Mouse (Mus musculus): ENCODE data around the gene Syt9. TPM values are rescaled to one million over a fixed set of nuclear protein-coding genes. Genes with fewer than 3 reads are reported as not detected.

Syt9 gene
- polyA plus RNA-seq, 1 experiment, result 20.6 TPM

DNA sequence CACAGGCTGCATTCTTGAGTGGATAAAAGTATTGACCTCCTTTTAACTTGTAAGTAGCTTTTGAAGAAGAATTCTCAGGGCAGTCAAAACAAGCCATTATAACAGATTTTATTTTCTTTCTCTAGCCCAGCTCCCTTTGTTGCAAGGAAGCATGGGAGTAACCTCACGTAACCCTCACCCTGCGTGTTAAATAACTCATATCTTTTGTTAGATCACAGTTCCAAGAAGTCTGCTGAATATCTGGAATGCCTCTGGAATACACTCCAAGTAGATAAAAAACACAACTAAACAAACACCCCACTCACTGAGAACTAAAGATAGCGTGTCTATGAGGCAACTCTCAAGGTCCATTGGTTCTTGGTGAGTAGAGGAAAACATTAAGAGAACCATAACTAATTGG lies 203.7 kb downstream of the Syt9 start:
- H3K4me1 ChIP-seq (ENCODE audit: control insufficient read depth, insufficient read depth, low read length), result no peaks in the 10 kb centered on the region
- no peak overlapping the region for H3K27ac ChIP-seq (ENCODE audit: insufficient read depth, low read length)
- TF ChIP-seq EP300 (IDR thresholded peaks at IDR 0.05; ENCODE audit: insufficient read depth, low read depth, low read length) (no peak), CTCF (IDR thresholded peaks at IDR 0.05; ENCODE audit: low read depth, low read length) (no peak), POLR2A (IDR thresholded peaks at IDR 0.05; ENCODE audit: insufficient read depth, low read length) (no peak)
- H3K9me3 ChIP-seq (replicated peaks; ENCODE audit: control insufficient read depth, insufficient read depth, low read length, poor library complexity, severe bottlenecking), result no peaks in the 10 kb centered on the region; the same call in 1 of the 2 replicates
- no peak overlapping the region for H3K9ac ChIP-seq (ENCODE audit: low read depth, poor library complexity, severe bottlenecking)
- H3K36me3 ChIP-seq (ENCODE audit: control insufficient read depth, insufficient read depth, low read length, poor library complexity, severe bottlenecking), result no peaks in the 10 kb centered on the region
- H3K27me3 ChIP-seq (ENCODE audit: control insufficient read depth, insufficient read depth, low read length, poor library complexity, severe bottlenecking), result no peaks in the 10 kb centered on the region
- H3K4me3 ChIP-seq (ENCODE audit: low read depth, low read length), result no peak overlapping the region

DNA sequence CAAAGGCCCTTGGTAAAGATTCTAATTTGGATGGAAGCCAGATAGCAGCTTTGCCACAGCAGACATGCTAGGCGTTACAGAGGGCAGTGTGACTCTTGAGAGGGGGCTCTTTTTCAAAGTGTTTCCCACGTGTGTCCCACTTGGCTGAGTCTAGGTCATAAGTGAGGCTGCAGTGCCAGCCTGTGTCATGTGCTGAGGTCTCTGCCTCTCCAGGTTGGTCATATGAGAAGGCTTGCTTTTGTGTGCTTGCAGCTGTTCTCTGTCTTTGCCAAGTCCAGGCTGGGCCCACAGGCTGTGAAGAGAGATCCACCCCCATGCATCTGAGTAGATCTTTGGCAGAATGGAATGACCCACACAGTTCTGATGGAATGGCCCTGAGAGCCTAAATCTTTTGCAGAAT lies 222.1 kb downstream of the Syt9 start:
- Histone ChIP-seq H3K27ac (ENCODE audit: insufficient read depth, low read length) (no peak overlapping the region), H3K27me3 (ENCODE audit: control insufficient read depth, insufficient read depth, low read length, poor library complexity, severe bottlenecking) (no peaks in the 10 kb centered on the region), H3K4me3 (ENCODE audit: low read depth, low read length) (no peak overlapping the region), H3K9ac (ENCODE audit: low read depth, poor library complexity, severe bottlenecking) (no peak overlapping the region), H3K4me1 (ENCODE audit: control insufficient read depth, insufficient read depth, low read length) (no peaks in the 10 kb centered on the region), H3K36me3 (ENCODE audit: control insufficient read depth, insufficient read depth, low read length, poor library complexity, severe bottlenecking) (no peaks in the 10 kb centered on the region), H3K9me3 (replicated peaks; ENCODE audit: control insufficient read depth, insufficient read depth, low read length, poor library complexity, severe bottlenecking) (no peaks in the 10 kb centered on the region)
- no peak for TF ChIP-seq CTCF (IDR thresholded peaks at IDR 0.05; ENCODE audit: low read depth, low read length)

DNA sequence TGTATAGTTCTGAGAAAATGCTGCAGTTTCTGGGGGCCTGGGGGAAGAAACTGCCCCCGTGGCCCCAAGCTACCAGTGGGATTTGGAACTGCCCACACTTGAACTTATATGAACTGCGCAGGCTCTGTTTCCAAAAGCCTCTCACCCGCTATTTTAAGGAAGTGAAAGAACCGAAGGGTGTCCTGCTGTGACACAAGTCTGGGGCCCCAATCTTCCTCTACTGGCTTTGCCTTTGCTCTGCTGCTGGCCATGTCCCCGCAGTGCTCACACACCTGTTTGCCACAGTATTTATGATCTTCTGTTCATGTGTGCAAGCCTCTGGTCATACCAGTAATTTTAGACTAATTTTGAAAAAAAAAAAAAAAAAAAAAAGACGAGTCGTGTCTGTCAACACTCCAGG lies 223.4 kb downstream of the Syt9 start:
- peak overlapping the region; percentile 15 for H3K9ac ChIP-seq (ENCODE audit: low read depth, poor library complexity, severe bottlenecking)
- H3K27ac ChIP-seq (ENCODE audit: insufficient read depth, low read length), result peak overlapping the region; percentile 87
- H3K27me3 ChIP-seq (ENCODE audit: control insufficient read depth, insufficient read depth, low read length, poor library complexity, severe bottlenecking), result no peaks in the 10 kb centered on the region
- H3K36me3 ChIP-seq (ENCODE audit: control insufficient read depth, insufficient read depth, low read length, poor library complexity, severe bottlenecking), result no peaks in the 10 kb centered on the region
- no peaks in the 10 kb centered on the region for H3K4me1 ChIP-seq (ENCODE audit: control insufficient read depth, insufficient read depth, low read length)
- no peaks in the 10 kb centered on the region for H3K9me3 ChIP-seq (replicated peaks; ENCODE audit: control insufficient read depth, insufficient read depth, low read length, poor library complexity, severe bottlenecking)
- TF ChIP-seq CTCF (IDR thresholded peaks at IDR 0.05; ENCODE audit: low read depth, low read length) (no peak), EP300 (IDR thresholded peaks at IDR 0.05; ENCODE audit: insufficient read depth, low read depth, low read length) (no peak), POLR2A (IDR thresholded peaks at IDR 0.05; ENCODE audit: insufficient read depth, low read length) (no peak)
- peak overlapping the region; percentile 66 for H3K4me3 ChIP-seq (ENCODE audit: low read depth, low read length)

DNA sequence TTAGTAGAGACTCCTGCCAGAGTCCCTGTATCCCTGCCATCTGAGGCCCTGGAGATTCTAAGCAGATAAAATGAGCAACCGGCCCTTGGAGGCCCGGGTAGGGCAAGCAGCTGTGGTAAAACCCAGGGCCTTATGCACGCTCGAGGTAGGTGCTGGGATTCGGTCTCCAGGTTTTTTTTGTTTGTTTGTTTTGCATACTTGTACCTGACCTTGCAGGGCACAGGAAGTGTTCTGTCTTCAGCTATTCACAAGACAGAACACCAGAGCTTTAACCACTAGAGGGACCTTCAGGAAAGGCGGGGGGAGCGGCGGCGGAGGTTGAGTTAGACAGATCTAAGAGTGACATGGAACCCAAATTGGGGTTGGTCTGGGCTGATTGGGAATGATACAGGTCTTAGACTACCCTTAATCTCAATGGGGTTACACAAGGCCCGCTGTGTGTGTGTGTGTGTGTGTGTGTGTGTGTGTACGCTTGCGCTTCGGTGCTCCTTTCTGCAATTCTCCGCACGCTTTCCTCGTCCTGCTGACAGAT lies 223.9 kb downstream of the Syt9 start:
- Histone ChIP-seq H3K27me3 (ENCODE audit: control insufficient read depth, insufficient read depth, low read length, poor library complexity, severe bottlenecking) (no peaks in the 10 kb centered on the region), H3K27ac (ENCODE audit: insufficient read depth, low read length) (peak overlapping the region; percentile 87), H3K36me3 (ENCODE audit: control insufficient read depth, insufficient read depth, low read length, poor library complexity, severe bottlenecking) (no peaks in the 10 kb centered on the region), H3K9me3 (replicated peaks; ENCODE audit: control insufficient read depth, insufficient read depth, low read length, poor library complexity, severe bottlenecking) (no peaks in the 10 kb centered on the region), H3K4me3 (ENCODE audit: low read depth, low read length) (peak overlapping the region; percentile 66), H3K9ac (ENCODE audit: low read depth, poor library complexity, severe bottlenecking) (peak overlapping the region; percentile 15), H3K4me1 (ENCODE audit: control insufficient read depth, insufficient read depth, low read length) (no peaks in the 10 kb centered on the region)
- TF ChIP-seq POLR2A (IDR thresholded peaks at IDR 0.05; ENCODE audit: insufficient read depth, low read length) (no peak), EP300 (IDR thresholded peaks at IDR 0.05; ENCODE audit: insufficient read depth, low read depth, low read length) (0 out of 2 replicates have a peak, but pooled peaks have one; percentile 53), CTCF (IDR thresholded peaks at IDR 0.05; ENCODE audit: low read depth, low read length) (peak; percentile 25)

DNA sequence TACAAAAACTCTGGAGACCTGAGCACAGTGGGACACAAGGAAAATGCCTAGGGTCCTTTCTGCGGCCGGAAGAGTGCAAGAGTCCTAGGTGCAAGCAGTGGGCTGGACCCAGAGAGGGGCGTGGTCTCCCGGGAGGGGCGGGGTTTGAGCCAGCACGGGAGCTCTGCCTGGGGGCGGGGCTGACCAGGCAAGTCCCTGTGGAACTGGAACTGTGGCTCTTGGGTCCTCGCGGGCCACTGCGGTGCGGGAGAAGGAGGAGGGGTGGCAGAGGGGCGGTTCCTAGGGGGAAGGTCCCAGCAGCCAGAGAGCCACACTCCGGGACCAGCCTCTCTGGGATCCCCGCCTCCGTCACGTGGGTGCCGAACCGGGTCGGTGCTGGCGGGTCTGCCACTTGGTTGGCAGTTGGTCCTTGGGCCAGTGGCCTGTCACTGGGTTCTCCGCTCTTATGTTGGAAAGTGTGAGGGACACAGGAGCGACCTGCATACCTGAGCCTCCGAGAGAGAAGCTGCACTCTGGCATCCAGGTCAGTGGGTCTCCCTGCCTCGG lies 224.4 kb downstream of the Syt9 start, which contains the start of gene Ppfibp2:
Gene Ppfibp2, plus strand, starts transcription at position 351 of the 546 bp plus-strand sequence.
- H3K4me1 ChIP-seq (ENCODE audit: control insufficient read depth, insufficient read depth, low read length), result no peaks in the 10 kb centered on the region
- no peak; the same call in 1 of the 2 replicates for TF ChIP-seq EP300 (IDR thresholded peaks at IDR 0.05; ENCODE audit: insufficient read depth, low read depth, low read length)
- no peak for TF ChIP-seq POLR2A (IDR thresholded peaks at IDR 0.05; ENCODE audit: insufficient read depth, low read length)
- TF ChIP-seq CTCF (IDR thresholded peaks at IDR 0.05; ENCODE audit: low read depth, low read length), result no peak
- H3K27ac ChIP-seq (ENCODE audit: insufficient read depth, low read length), result peak within 1 kb of the TSS; percentile 87
- H3K4me3 ChIP-seq (ENCODE audit: low read depth, low read length), result peak within 1 kb of the TSS; percentile 87
- peak within 1 kb of the TSS; percentile 80 for H3K9ac ChIP-seq (ENCODE audit: low read depth, poor library complexity, severe bottlenecking)
- no peaks in the 10 kb centered on the region for H3K9me3 ChIP-seq (replicated peaks; ENCODE audit: control insufficient read depth, insufficient read depth, low read length, poor library complexity, severe bottlenecking)
- H3K27me3 ChIP-seq (ENCODE audit: control insufficient read depth, insufficient read depth, low read length, poor library complexity, severe bottlenecking), result no peaks in the 10 kb centered on the region
- H3K36me3 ChIP-seq (ENCODE audit: control insufficient read depth, insufficient read depth, low read length, poor library complexity, severe bottlenecking), result no peaks in the 10 kb centered on the region

DNA sequence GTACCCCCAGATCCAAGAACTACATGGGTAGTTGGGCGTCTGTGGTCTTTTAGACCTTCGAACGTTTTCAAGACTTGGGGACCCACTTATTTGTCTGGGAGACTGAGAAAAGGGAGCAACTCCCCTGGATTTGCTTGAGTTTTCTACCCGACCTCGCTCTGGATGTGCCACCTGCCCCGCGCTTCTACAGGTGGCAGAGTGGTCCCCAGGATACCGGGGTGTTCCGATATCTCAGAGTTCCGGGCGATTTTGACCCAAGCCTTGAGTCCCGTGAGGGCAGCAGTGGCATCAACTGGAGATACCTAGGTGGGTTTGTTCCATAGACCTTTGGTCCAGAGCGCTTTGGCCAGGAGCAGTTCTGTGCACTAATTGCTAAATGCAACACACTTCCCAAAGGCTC lies 224.9 kb downstream of the Syt9 start:
- TF ChIP-seq POLR2A (IDR thresholded peaks at IDR 0.05; ENCODE audit: insufficient read depth, low read length) (no peak), EP300 (IDR thresholded peaks at IDR 0.05; ENCODE audit: insufficient read depth, low read depth, low read length) (no peak), CTCF (IDR thresholded peaks at IDR 0.05; ENCODE audit: low read depth, low read length) (no peak)
- Histone ChIP-seq H3K9me3 (replicated peaks; ENCODE audit: control insufficient read depth, insufficient read depth, low read length, poor library complexity, severe bottlenecking) (no peaks in the 10 kb centered on the region), H3K27ac (ENCODE audit: insufficient read depth, low read length) (no peak overlapping the region), H3K9ac (ENCODE audit: low read depth, poor library complexity, severe bottlenecking) (peak overlapping the region; percentile 80), H3K27me3 (ENCODE audit: control insufficient read depth, insufficient read depth, low read length, poor library complexity, severe bottlenecking) (no peaks in the 10 kb centered on the region), H3K4me3 (ENCODE audit: low read depth, low read length) (peak overlapping the region; percentile 87), H3K36me3 (ENCODE audit: control insufficient read depth, insufficient read depth, low read length, poor library complexity, severe bottlenecking) (no peaks in the 10 kb centered on the region), H3K4me1 (ENCODE audit: control insufficient read depth, insufficient read depth, low read length) (no peaks in the 10 kb centered on the region)

All from ES-Bruce4 (cell line).